Mouse (Mus musculus) limb, embryonic 14.5 days (tissue): ENCODE measurements at regions not wholly inside any gene's neighbourhood (a gene's known extent, or its start where the extent isn't known, plus 50 kb on each side); places are given as distances from the start of the nearest gene placed in this dataset.

ENCODE experiments used
- ATAC-seq: fragments of 200-750 bp; cut with Nextera tagmentation; 2 replicates; pipeline ENCODE4 v1.8.0; 2017; ENCODE audit warnings: low read depth, moderate number of reproducible peaks, moderate TSS enrichment; ENCODE audit not compliant: low FRiP score
- DNase-seq: peaks from one replicate; pipeline ENCODE4 v3.0.0-alpha.2; 2015; ENCODE audit warnings: low spot score
- H3K27ac ChIP-seq: fragments of 300-500 bp; sonication (generic); replicated peaks from 2 replicates; pipeline ENCODE4 v1.5.1; 2014; ENCODE audit warnings: low read depth, mild to moderate bottlenecking, low read length, moderate library complexity, mixed read lengths
- H3K27me3 ChIP-seq: fragments of 300-500 bp; sonication (generic); 2 replicates; pipeline ENCODE4 v1.6.1; 2014; ENCODE audit warnings: low read length, mixed read lengths; ENCODE audit not compliant: control insufficient read depth, insufficient read depth
- H3K36me3 ChIP-seq: fragments of 300-500 bp; sonication (generic); 2 replicates; pipeline ENCODE4 v1.6.1; 2014; ENCODE audit warnings: mild to moderate bottlenecking, low read length, moderate library complexity, mixed read lengths; ENCODE audit not compliant: control insufficient read depth, insufficient read depth
- H3K4me1 ChIP-seq: fragments of 300-500 bp; sonication (generic); 2 replicates; pipeline ENCODE4 v1.6.1; 2014; ENCODE audit warnings: antibody characterized with exemption, low read length, mixed read lengths; ENCODE audit not compliant: control insufficient read depth, insufficient read depth
- H3K4me2 ChIP-seq: fragments of 300-500 bp; sonication (generic); replicated peaks from 2 replicates; pipeline ENCODE4 v1.6.1; 2014; ENCODE audit warnings: low read depth, mild to moderate bottlenecking, low read length, moderate library complexity; ENCODE audit not compliant: severe bottlenecking
- H3K4me3 ChIP-seq: fragments of 300-500 bp; sonication (generic); replicated peaks from 2 replicates; pipeline ENCODE4 v1.5.1; 2014; ENCODE audit warnings: low read length
- H3K9ac ChIP-seq: fragments of 300-500 bp; sonication (generic); 2 replicates; pipeline ENCODE4 v1.6.1; 2014; ENCODE audit warnings: mild to moderate bottlenecking, low read depth, low read length, moderate library complexity; ENCODE audit not compliant: severe bottlenecking
- H3K9me3 ChIP-seq: fragments of 300-500 bp; sonication (generic); 2 replicates; pipeline ENCODE4 v1.6.1; 2016; ENCODE audit warnings: low read length; ENCODE audit not compliant: control insufficient read depth
- POLR2A ChIP-seq: fragments of 200-500 bp; IDR thresholded peaks from 2 replicates; pipeline ENCODE4 v1.8.0; 2012; ENCODE audit warnings: inconsistent platforms, mild to moderate bottlenecking, moderate library complexity, borderline replicate concordance; ENCODE audit not compliant: insufficient read depth, insufficient read length; ENCODE audit errors: extremely low read depth
- WGBS: fragments of 180-500 bp; shearing (Covaris S2); extraction: QIAGEN DNeasy Blood & Tissue Kit; methylation state at CpG from one replicate; pipeline ENCODE4 v1.1.7; 2014; 5-methylcytosine and 5-hydroxymethylcytosine counted together

DNA sequence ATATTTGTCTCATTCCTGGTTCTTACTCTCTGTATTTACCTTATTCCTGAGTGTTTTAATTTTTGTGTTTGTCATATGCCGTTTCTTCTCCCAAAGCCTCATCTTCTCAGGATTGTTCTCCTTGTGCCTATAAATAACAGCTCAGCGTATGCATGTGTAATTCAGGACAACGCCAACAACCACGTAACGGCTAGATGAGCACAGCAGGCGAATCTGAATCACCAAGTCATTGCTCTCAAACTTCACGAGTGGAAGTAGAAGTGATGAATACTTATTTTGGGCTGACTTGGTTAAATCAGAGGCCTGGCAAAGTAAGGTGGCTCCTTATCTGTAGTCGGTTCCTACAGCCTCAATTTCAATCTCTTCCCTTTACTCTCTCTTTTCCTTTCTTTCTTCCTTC, 760.7 kb downstream of the Kcnj3 start:
- Histone ChIP-seq H3K9me3 (no peaks in the 10 kb centered on the region), H3K4me3 (no peak overlapping the region), H3K27ac (no peak overlapping the region), H3K9ac (no peak overlapping the region), H3K36me3 (no peaks in the 10 kb centered on the region), H3K4me1 (no peaks in the 10 kb centered on the region), H3K4me2 (no peak overlapping the region), H3K27me3 (no peaks in the 10 kb centered on the region)
- ATAC-seq: no peak
- 80% methylated on average over 8 of the region's 8 CpGs for WGBS
- TF ChIP-seq POLR2A: no peak
- no peak for DNase-seq

DNA sequence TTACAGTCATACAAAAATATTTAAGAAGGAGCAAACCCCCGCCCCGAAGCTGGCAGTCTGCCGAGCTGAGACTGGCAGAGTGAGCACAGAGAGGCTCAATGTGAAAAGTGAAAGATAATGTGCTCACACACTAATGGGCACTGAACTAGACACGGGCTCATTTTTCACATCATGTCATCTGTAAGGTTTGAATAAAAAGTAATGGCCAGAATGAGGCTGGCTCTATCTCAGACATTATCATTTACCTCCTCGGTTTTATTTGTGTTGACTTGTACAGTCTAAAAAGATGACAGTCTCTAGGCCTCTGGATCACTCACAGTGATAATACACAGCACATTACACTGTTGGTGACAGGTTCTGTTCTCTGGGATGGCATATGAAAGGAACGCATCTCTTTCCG, 791.7 kb downstream of the Kcnj3 start:
- Histone ChIP-seq H3K9me3 (no peaks in the 10 kb centered on the region), H3K36me3 (no peaks in the 10 kb centered on the region), H3K27ac (no peak overlapping the region), H3K4me2 (no peak overlapping the region), H3K4me1 (no peaks in the 10 kb centered on the region), H3K27me3 (no peaks in the 10 kb centered on the region), H3K4me3 (no peak overlapping the region), H3K9ac (no peak overlapping the region)
- WGBS: 79% methylated on average over 7 of the region's 7 CpGs
- DNase-seq (no peak), ATAC-seq (no peak)
- TF ChIP-seq POLR2A: no peak

DNA sequence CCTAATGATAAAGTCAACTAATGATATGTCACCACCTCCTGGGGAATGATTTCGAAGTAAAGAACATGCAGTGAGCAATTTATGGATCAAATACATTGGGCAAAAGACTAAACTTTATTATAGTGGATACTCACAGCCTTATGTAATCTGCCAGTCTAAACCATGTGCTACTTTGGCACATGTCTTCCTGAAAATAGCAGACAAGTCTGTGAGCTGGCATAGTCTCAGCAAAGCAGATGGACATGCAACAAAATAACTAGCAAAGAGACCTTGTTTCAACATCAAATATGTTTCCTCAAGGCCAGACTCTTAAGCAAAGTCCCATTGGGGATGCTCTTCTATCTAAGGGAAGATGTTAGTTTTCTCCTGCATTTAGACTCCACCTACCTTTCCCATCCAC, 797.3 kb downstream of the Kcnj3 start:
- H3K4me2 ChIP-seq: no peak overlapping the region
- DNase-seq (no peak), ATAC-seq (no peak)
- no peak overlapping the region for H3K4me3 ChIP-seq
- H3K27ac ChIP-seq: no peak overlapping the region
- H3K9ac ChIP-seq: no peak overlapping the region
- no peaks in the 10 kb centered on the region for H3K27me3 ChIP-seq
- TF ChIP-seq POLR2A: no peak
- 75% methylated on average over 1 of the region's 1 CpGs for WGBS
- no peaks in the 10 kb centered on the region for H3K36me3 ChIP-seq
- H3K4me1 ChIP-seq: no peaks in the 10 kb centered on the region
- H3K9me3 ChIP-seq: no peaks in the 10 kb centered on the region

DNA sequence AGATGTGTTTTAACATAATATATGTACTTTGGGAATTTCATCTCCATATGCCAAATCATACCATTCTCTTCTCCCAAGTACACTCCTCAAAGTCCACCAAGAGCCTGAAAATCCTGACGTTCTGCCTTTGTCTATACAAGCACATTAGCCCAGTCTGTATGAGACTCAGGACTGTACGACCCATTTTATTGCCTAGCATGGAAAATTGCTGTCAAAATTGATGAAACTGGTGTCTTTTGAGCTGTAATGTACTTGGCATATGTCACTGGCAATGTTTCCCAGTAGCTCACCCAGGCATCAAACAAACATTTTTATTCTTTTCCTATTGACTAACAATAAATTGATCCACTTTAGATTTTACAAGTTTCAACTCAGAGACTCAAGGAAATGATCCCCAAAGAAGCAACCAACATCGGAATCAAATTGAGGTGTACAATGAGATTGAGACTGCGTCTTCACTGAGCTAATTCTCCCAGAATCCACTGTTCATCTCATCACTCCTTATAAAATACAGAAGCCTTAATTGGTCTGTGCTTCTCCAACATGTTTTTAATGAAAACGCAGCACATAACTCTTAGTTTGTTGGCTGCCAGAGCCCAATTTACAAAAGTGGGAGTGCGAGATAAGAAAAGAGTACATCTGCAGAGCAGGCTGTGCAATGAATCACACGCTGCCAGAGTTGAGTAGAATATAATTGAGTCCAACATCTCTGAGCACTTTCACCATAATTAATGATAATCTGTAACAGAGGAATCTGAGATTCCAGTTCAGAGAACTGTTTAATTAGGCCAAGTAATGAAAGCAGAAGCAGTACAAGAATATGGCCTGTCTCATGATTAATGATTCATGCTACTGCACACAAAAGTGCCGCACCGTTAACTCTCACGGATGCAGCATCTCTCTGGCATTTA, 821.5 kb downstream of the Kcnj3 start:
- H3K9ac ChIP-seq: no peak overlapping the region
- 41% methylated on average over 10 of the region's 10 CpGs for WGBS
- no peaks in the 10 kb centered on the region for H3K27me3 ChIP-seq
- no peaks in the 10 kb centered on the region for H3K9me3 ChIP-seq
- ATAC-seq (no peak), DNase-seq (no peak)
- no peaks in the 10 kb centered on the region for H3K36me3 ChIP-seq
- no peak for TF ChIP-seq POLR2A
- no peak overlapping the region for H3K4me2 ChIP-seq
- no peak overlapping the region for H3K27ac ChIP-seq
- H3K4me1 ChIP-seq: no peaks in the 10 kb centered on the region
- H3K4me3 ChIP-seq: no peak overlapping the region

DNA sequence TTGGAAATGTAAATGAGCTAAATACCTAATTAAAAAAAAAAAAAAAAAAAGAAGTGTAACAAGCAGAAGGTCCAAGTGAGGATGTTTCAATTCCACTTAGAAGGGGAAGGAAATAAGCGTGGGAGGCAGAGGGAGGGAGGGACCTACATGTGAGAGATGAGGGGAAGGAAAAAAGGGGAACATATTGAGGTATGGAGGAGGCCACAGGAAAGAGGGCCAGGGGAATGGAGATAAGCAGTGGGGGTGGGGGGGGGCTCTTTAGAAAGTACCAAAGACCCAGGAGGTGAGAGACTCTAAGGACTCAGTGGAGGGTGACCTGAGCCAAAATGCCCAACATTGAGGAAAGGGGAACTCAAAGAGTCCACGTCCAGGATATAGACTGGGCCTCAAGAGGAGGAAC, 818.9 kb downstream of the Nr4a2 start:
- DNase-seq (no peak), ATAC-seq (no peak)
- H3K36me3 ChIP-seq: no peaks in the 10 kb centered on the region
- WGBS: 78% methylated on average over 2 of the region's 2 CpGs
- H3K9me3 ChIP-seq: no peaks in the 10 kb centered on the region
- no peak overlapping the region for H3K4me3 ChIP-seq
- no peak overlapping the region for H3K9ac ChIP-seq
- no peaks in the 10 kb centered on the region for H3K4me1 ChIP-seq
- H3K27me3 ChIP-seq: no peaks in the 10 kb centered on the region
- H3K4me2 ChIP-seq: no peak overlapping the region
- no peak overlapping the region for H3K27ac ChIP-seq
- TF ChIP-seq POLR2A: no peak
